Mouse (Mus musculus) bone marrow, adult 2 months (tissue): ENCODE results near the gene Epb41l1. TPM values are rescaled to one million over a fixed set of nuclear protein-coding genes. Genes with fewer than 3 reads are reported as not detected.
A peak's percentile ranks its signal among the peaks of the same experiment; 100 is the strongest.

Experiments used
- H3K27ac ChIP-seq: fragments of 200-500 bp; 2 replicates; pipeline ENCODE4 v1.5.1; 2012; ENCODE audit warnings: low read depth, mild to moderate bottlenecking, control low read depth, inconsistent platforms, low read length; ENCODE audit not compliant: control insufficient read depth, poor library complexity, insufficient read depth
- H3K4me1 ChIP-seq: fragments of 200-500 bp; 2 replicates; pipeline ENCODE4 v1.6.1; 2011; ENCODE audit warnings: low read length; ENCODE audit not compliant: control insufficient read depth, insufficient read depth
- H3K4me3 ChIP-seq: fragments of 200-500 bp; replicated peaks from 2 replicates; pipeline ENCODE3; 2011; ENCODE audit warnings: mild to moderate bottlenecking, low read depth, low read length, control low read depth; ENCODE audit not compliant: control insufficient read depth
- CTCF ChIP-seq: fragments of 200-500 bp; IDR thresholded peaks from 2 replicates; pipeline ENCODE4 v1.5.1; 2011; ENCODE audit warnings: low read length, control low read depth; ENCODE audit not compliant: control insufficient read depth, insufficient read depth
- POLR2A ChIP-seq: fragments of 200-500 bp; IDR thresholded peaks from 2 replicates; pipeline ENCODE4 v1.6.1; 2011; ENCODE audit warnings: low read depth, mild to moderate bottlenecking, control low read depth, low read length, borderline replicate concordance; ENCODE audit not compliant: control insufficient read depth
- WGBS: fragments of 180-500 bp; shearing (Covaris S2); methylation state at CpG from one replicate; pipeline ENCODE4 v1.1.7; 2018; 5-methylcytosine and 5-hydroxymethylcytosine counted together
- polyA plus RNA-seq: library from polyadenylated mRNA; stranded (reverse); fragments of >200 nt; gene quantifications from 2 replicates; pipeline ENCODE4 v1.2.4, GENCODE M21; 2011; ENCODE audit warnings: low replicate concordance; ENCODE audit not compliant: missing spikeins, insufficient read depth, insufficient read length

Gene Epb41l1
- polyA plus RNA-seq, 1 experiment = 9.1 TPM

GRCm38 (mm10) chr2:156417194-156417593 lies 3.5 kb upstream of the Epb41l1 start:
- H3K27ac ChIP-seq = no peak overlapping the region
- H3K4me3 ChIP-seq = no peak overlapping the region
- no peak for TF ChIP-seq POLR2A
- TF ChIP-seq CTCF = no peak
- 5% methylated on average over 1 of the region's 1 CpGs for WGBS
- peaks cover 4% of the 10 kb centered on the region; the same call in 1 of the 2 replicates for H3K4me1 ChIP-seq

- TF ChIP-seq POLR2A = no peak
- no peak for TF ChIP-seq CTCF
- WGBS = 61% methylated on average over 5 of the region's 5 CpGs
Observed at GRCm38 (mm10) chr2:156418467-156418866, 2.2 kb upstream of the Epb41l1 start.

GRCm38 (mm10) chr2:156420327-156420693 lies 399 bp upstream of the Epb41l1 start:
- peaks cover 4% of the 10 kb centered on the region; the same call in 1 of the 2 replicates for H3K4me1 ChIP-seq
- no peak overlapping the region for H3K4me3 ChIP-seq
- no peak for TF ChIP-seq CTCF
- TF ChIP-seq POLR2A = no peak
- H3K27ac ChIP-seq = peak overlapping the region; percentile 9; the same call in 1 of the 2 replicates
- WGBS = 41% methylated on average over 14 of the region's 14 CpGs

More at GRCm38 (mm10) chr2:156418467-156418866, 2.2 kb upstream of the Epb41l1 start:
- H3K4me1 ChIP-seq = peaks cover 4% of the 10 kb centered on the region; the same call in 1 of the 2 replicates
- H3K4me3 ChIP-seq = no peak overlapping the region
- no peak overlapping the region for H3K27ac ChIP-seq

- Histone ChIP-seq H3K27ac (no peak overlapping the region), H3K4me1 (peaks cover 4% of the 10 kb centered on the region; the same call in 1 of the 2 replicates), H3K4me3 (peak overlapping the region; percentile 61)
- TF ChIP-seq POLR2A (no peak), CTCF (no peak)
- 2% methylated on average over 36 of the region's 36 CpGs for WGBS
Observed at GRCm38 (mm10) chr2:156421381-156422110, 837 bp downstream of the Epb41l1 start.

- Histone ChIP-seq H3K27ac (no peak overlapping the region), H3K4me1 (peaks cover 4% of the 10 kb centered on the region; the same call in 1 of the 2 replicates), H3K4me3 (no peak overlapping the region)
- 12% methylated on average over 7 of the region's 8 CpGs for WGBS
- no peak for TF ChIP-seq CTCF
- TF ChIP-seq POLR2A = no peak
Observed at GRCm38 (mm10) chr2:156422631-156423030, 1.9 kb downstream of the Epb41l1 start.

- 76% methylated on average over 4 of the region's 4 CpGs for WGBS
- TF ChIP-seq POLR2A (no peak), CTCF (no peak)
- Histone ChIP-seq H3K27ac (no peak overlapping the region), H3K4me1 (peaks cover 2% of the 10 kb centered on the region; the same call in 1 of the 2 replicates), H3K4me3 (no peak overlapping the region)
Observed at GRCm38 (mm10) chr2:156423672-156424071, 3.0 kb downstream of the Epb41l1 start.

GRCm38 (mm10) chr2:156425618-156426017 lies 4.9 kb downstream of the Epb41l1 start:
- no peak for TF ChIP-seq CTCF
- TF ChIP-seq POLR2A = no peak
- 82% methylated on average over 2 of the region's 2 CpGs for WGBS
- no peak overlapping the region for H3K4me3 ChIP-seq
- peaks cover 2% of the 10 kb centered on the region; the same call in 1 of the 2 replicates for H3K4me1 ChIP-seq
- no peak overlapping the region for H3K27ac ChIP-seq

GRCm38 (mm10) chr2:156426151-156426550 lies 5.4 kb downstream of the Epb41l1 start:
- no peak overlapping the region for H3K27ac ChIP-seq
- WGBS = 46% methylated on average over 4 of the region's 4 CpGs
- H3K4me3 ChIP-seq = no peak overlapping the region
- H3K4me1 ChIP-seq = peaks cover 2% of the 10 kb centered on the region; the same call in 1 of the 2 replicates
- TF ChIP-seq CTCF (no peak), POLR2A (no peak)
